Mouse (Mus musculus) brain, embryonic 14.5 days (tissue): Measurements from ENCODE around the gene Zdhhc22. TPM values are rescaled to one million over a fixed set of nuclear protein-coding genes. Genes with fewer than 3 reads are reported as not detected.

Source experiments
- DNase-seq: peaks from one replicate; pipeline ENCODE4 v3.0.0-alpha.2; 2011; ENCODE audit warnings: low read depth
- CTCF ChIP-seq: fragments of 200-500 bp; IDR thresholded peaks from 2 replicates; pipeline ENCODE4 v1.5.1; 2012; ENCODE audit warnings: inconsistent platforms, mild to moderate bottlenecking, moderate library complexity, borderline replicate concordance; ENCODE audit not compliant: insufficient read depth, insufficient read length; ENCODE audit errors: extremely low read depth
- POLR2A ChIP-seq: fragments of 200-500 bp; IDR thresholded peaks from 2 replicates; pipeline ENCODE4 v1.6.1; 2012; ENCODE audit warnings: mild to moderate bottlenecking, inconsistent platforms, borderline replicate concordance; ENCODE audit not compliant: poor library complexity, insufficient read depth, insufficient read length, severe bottlenecking; ENCODE audit errors: extremely low read depth
- polyA plus RNA-seq: library from polyadenylated mRNA; depleted of rRNA; stranded (reverse); fragments of >200 nt; gene quantifications from 2 replicates; pipeline ENCODE4 v1.2.3, GENCODE M21; 2012; rRNA removed

Gene Zdhhc22
- 10.0 and 15.5 TPM in 2 replicates for polyA plus RNA-seq

DNA sequence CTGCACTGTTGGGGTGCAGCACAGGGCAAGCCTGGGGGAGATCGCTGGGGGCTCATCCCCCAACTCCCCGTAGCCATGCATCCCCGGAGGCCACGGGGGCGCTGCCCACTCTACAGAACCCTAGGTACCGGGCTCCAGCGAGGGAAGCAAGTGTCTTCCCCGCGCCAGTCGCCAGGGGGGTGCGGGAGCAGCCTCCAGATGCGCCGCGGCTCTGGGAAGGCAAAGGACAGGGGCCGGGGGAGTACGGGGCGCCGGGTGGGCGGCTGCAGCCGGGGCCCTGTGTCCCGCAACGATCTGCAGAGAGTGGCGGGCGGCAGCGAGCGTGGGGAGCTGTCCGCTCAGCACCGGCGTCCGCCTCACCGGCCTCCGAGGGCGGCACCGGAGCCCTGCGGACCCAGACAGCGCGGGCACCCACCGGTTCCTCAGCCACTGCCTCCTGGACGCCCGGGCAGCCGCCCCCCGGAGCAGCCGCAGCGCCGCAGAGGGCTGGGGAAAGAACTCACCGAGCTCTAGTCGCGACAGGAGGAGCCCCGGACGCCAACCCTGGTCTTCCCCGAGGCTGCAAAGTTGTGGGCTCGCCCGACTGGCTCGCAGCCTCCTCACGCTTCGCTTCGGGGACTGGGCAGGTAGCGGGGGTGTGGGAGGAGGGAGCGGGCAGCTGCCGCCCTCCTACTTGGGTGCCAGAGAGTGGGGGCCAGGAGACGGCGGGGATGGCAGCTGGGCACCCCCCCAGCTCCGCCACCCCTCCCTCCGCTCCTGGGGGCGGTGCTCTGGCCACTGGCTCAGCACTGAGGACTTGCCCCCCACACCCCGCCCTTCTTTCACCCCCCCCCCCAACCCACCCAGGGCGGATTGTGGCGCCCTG lies at the start of gene Zdhhc22:
TSS of gene Zdhhc22 (minus strand) at position 541 of the 865 bp plus-strand sequence.
- DNase-seq = peak; percentile 67
- peak; percentile 56; the same call in 1 of the 2 replicates for TF ChIP-seq CTCF
- no peak for TF ChIP-seq POLR2A

- TF ChIP-seq CTCF (no peak), POLR2A (no peak)
- DNase-seq = no peak
Measured at GRCm38 (mm10) chr12:87036631-87037030, 46.4 kb upstream of the Zdhhc22 start.

DNA sequence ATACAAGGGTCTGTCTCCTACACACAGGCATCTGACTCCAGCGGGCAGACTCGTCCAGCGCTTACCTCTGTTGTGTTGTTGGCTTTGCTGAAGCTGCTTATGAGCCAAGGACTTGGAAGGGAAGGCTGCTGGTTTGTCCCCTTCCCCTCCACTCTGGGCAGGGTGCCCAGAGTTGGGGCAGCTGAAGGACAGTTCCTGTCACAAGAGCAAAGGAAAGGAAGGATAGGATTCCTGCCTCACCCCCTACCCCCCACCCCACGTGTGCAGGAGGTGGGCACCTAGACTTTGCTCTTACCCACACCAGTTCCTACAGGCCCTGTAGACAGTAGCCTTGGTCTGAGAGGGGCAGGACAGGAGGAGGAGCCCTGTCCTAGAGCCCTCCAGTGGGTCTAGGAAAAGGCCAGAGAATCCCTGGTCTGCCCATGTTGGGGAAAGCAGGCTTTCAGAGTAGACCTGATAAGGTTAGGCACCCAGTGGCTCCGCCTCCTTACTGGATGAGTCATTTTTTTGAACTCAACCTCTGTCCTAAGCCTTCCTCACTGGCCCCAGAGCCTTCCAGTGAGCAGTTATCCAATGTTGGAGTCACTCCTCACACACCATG lies 41.0 kb upstream of the Zdhhc22 start:
- no peak for DNase-seq

DNA sequence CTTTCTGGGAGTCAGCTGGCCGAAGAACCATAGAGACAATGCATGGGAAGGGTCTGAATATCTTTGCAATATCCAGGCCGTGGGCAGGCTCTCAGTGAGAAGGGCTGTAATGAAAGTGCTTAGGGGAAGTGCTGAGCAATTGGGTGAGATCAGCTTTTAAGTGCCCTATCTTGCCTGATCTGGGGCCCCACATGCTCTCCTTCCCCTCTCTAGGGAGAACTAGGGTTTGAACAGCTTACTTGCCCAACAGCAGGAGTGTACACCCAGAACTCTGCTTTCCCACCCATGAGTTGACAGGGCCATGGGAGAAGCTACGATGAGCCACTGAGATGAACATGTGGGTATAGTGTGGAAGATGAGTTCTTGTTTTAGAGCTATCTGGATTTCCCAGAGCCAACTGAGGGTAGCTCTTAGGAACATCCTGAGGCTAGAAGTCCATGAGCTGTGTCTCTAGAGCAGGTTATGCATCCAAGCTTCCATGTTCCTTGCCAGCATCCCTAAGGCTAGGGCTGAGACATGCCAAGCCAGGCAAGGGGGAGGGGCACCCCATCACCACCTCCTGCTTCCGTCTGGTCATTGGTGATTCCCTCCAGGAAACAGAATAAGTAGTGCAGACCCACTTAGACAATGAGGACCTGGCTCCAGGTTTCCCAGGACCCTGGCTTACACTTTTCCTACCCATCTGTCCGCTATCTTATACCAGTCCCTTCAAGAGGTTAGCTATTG lies 39.2 kb upstream of the Zdhhc22 start:
- DNase-seq = no peak
- TF ChIP-seq POLR2A (no peak), CTCF (no peak)

More for the DNA sequence above, 41.0 kb upstream of the Zdhhc22 start:
- no peak for TF ChIP-seq POLR2A
- TF ChIP-seq CTCF = no peak

- TF ChIP-seq CTCF (no peak), POLR2A (no peak)
- DNase-seq = no peak
Measured at GRCm38 (mm10) chr12:87028068-87028467, 37.8 kb upstream of the Zdhhc22 start.

- TF ChIP-seq CTCF (no peak), POLR2A (no peak)
- no peak for DNase-seq
Measured at GRCm38 (mm10) chr12:87027391-87027790, 37.2 kb upstream of the Zdhhc22 start.

- no peak for TF ChIP-seq POLR2A
- no peak for TF ChIP-seq CTCF
- DNase-seq = no peak
Measured at GRCm38 (mm10) chr12:87026871-87027240, 36.6 kb upstream of the Zdhhc22 start.

- no peak for TF ChIP-seq POLR2A
- TF ChIP-seq CTCF = peak; percentile 19; the same call in 1 of the 2 replicates
- DNase-seq = peak; percentile 70
Measured at GRCm38 (mm10) chr12:87026109-87026870, 36.1 kb upstream of the Zdhhc22 start.

DNA sequence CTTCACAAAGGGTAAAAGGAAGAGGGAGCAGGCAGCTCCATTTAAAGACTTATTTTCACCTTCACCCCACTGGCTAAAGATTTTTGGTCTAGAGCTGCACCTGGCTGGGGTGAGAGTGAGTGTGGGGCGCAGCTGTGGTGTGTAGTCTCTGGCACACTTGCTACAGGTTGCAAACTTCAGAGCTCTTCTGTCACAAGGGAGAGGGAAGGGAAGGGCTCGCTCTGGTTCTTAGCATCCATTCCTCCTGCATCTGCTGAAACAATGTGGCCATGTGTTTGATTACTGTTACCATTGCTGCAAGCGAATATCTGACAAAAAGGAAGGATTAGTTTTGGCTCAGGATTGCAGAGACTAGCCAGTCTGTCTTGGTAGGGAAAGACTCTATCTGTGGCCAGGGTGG lies 33.2 kb upstream of the Zdhhc22 start:
- TF ChIP-seq POLR2A (no peak), CTCF (no peak)
- DNase-seq = no peak

DNA sequence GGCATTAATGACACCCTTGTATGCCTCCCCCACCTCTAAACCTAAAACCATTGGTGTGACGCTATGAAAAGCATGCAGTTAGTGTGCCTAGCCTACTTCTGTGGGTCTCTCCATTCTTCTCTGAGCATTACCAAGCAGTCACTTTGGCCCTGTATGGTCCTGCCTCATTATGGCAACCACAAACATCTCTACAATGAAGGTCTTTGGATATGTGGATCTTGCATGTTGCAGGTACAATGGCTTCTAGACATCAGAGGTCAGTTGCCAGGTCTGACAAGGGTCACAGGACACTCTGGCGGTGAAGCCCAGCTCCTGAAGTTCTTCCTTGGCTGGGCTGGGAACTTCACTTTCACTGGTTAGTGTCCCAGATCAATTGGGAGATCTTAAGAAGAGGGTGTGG lies 31.8 kb upstream of the Zdhhc22 start:
- no peak for DNase-seq
- no peak for TF ChIP-seq POLR2A
- no peak for TF ChIP-seq CTCF
